In genomic region chr12:69968154-69968553, GRCm38 (mm10) we compare ENCODE assay signal across 16 mouse cellular contexts. TPM values are rescaled to one million over a fixed set of nuclear protein-coding genes. Genes with fewer than 3 reads are reported as not detected.
DNase-seq lines count a peak whose midpoint lies in the region; ATAC-seq lines count a peak whose summit lies in the region.
"Had no signal": no experiment of that assay in that cellular context is flagged by ENCODE, and none has a peak within 500 bp of the region (broad histone marks: within the 10 kb centered on the region; RNA-seq: fewer than 3 reads in every experiment).

No protein-coding gene starts in this region.

- no peak overlapping the region for H3K4me3 ChIP-seq in heart, embryonic 11.5 days (ENCODE audit: low read depth, low read length)
- no peak overlapping the region for H3K4me3 ChIP-seq in lung, embryonic 15.5 days
- H3K4me3 ChIP-seq: heart, adult 2 months; intestine, embryonic 15.5 days; left cerebral cortex, adult 2 months; megakaryocyte, embryonic 14.5 days; neural tube, embryonic 13.5 days had no signal

- no peak overlapping the region for H3K9ac ChIP-seq in heart, embryonic 11.5 days (ENCODE audit: low read depth, low read length)
- H3K9ac ChIP-seq in lung, embryonic 15.5 days: no peak overlapping the region
- H3K9ac ChIP-seq: intestine, embryonic 15.5 days; neural tube, embryonic 13.5 days had no signal

- peaks cover 15% of the 10 kb centered on the region for H3K36me3 ChIP-seq in heart, embryonic 11.5 days (ENCODE audit: control insufficient read depth, insufficient read depth, low read length)
- H3K36me3 ChIP-seq in lung, embryonic 15.5 days: peaks cover 73% of the 10 kb centered on the region

- H3K27ac ChIP-seq in heart, embryonic 11.5 days (ENCODE audit: low read depth, low read length): no peak overlapping the region
- no peak overlapping the region for H3K27ac ChIP-seq in lung, embryonic 15.5 days
- H3K27ac ChIP-seq: heart, adult 2 months; intestine, embryonic 15.5 days; left cerebral cortex, adult 2 months; neural tube, embryonic 13.5 days had no signal

- H3K27me3 ChIP-seq in heart, embryonic 11.5 days (ENCODE audit: control insufficient read depth, insufficient read depth, low read length): no peaks in the 10 kb centered on the region
- H3K27me3 ChIP-seq in lung, embryonic 15.5 days: no peaks in the 10 kb centered on the region
- H3K27me3 ChIP-seq: intestine, embryonic 15.5 days; megakaryocyte, embryonic 14.5 days; neural tube, embryonic 13.5 days had no signal

- DNase-seq in heart, adult 11 months: peak; percentile 93
- DNase-seq in lung, adult 18-20 months: no peak
- DNase-seq in gastrocnemius, adult 8-10 months (ENCODE audit: low spot score in 2 of 2): peak; percentile 28 to 43
- no peak for DNase-seq in kidney, postnatal 36 days
- DNase-seq: kidney, postnatal 14 days; thymus, postnatal 36 days had no signal

- no peak for ATAC-seq in heart, embryonic 11.5 days (replicated peaks; ENCODE audit: insufficient number of reproducible peaks, low FRiP score, low TSS enrichment)
- ATAC-seq in lung, embryonic 15.5 days (ENCODE audit: borderline replicate concordance, extremely low read depth, low FRiP score, low TSS enrichment): peak; percentile 31; the same call in 1 of the 2 replicates
- peak; percentile 61 for ATAC-seq in megakaryocyte progenitor cell, adult 5-6 weeks (replicated peaks; ENCODE audit: poor library complexity)
- ATAC-seq: CD4-positive, CD25-positive, alpha-beta regulatory T cell, adult 4 months; intestine, embryonic 15.5 days had no signal

- H3K9me3 ChIP-seq in heart, embryonic 11.5 days (replicated peaks; ENCODE audit: control insufficient read depth, low read length): no peaks in the 10 kb centered on the region
- H3K9me3 ChIP-seq in lung, embryonic 15.5 days: no peaks in the 10 kb centered on the region
- H3K9me3 ChIP-seq: intestine, embryonic 15.5 days; megakaryocyte, embryonic 14.5 days; neural tube, embryonic 13.5 days had no signal

- 69% methylated on average over 5 of the region's 5 CpGs for WGBS in heart, embryonic 11.5 days (ENCODE audit: insufficient replicate concordance)
- 70% methylated on average over 5 of the region's 5 CpGs for WGBS in lung, embryonic 15.5 days

- no peaks in the 10 kb centered on the region for H3K4me1 ChIP-seq in heart, embryonic 11.5 days (ENCODE audit: control insufficient read depth, insufficient read depth, low read length)
- no peaks in the 10 kb centered on the region for H3K4me1 ChIP-seq in lung, embryonic 15.5 days
- H3K4me1 ChIP-seq: intestine, embryonic 15.5 days; neural tube, embryonic 13.5 days had no signal

- no peak overlapping the region for H3K4me2 ChIP-seq in heart, embryonic 11.5 days
- H3K4me2 ChIP-seq in lung, embryonic 15.5 days: no peak overlapping the region
- H3K4me2 ChIP-seq: intestine, embryonic 15.5 days; liver, embryonic 11.5 days; neural tube, embryonic 13.5 days had no signal

RNA-seq across cellular contexts. Expression of gene Sav1, which starts 18.6 kb away (rescaled TPM):
- polyA plus RNA-seq in heart, embryonic 11.5 days (2014; fragmentation: Nextera tagmentation; extraction: Ambion mirVana): 6.4 and 7.4 TPM in 2 replicates
- polyA plus RNA-seq in lung, embryonic 15.5 days (2015; fragmentation: Nextera tagmentation; extraction: Ambion mirVana): 8.9 and 9.0 TPM in 2 replicates
- total RNA-seq in gastrocnemius, adult 8-10 months (2022): 10 to 100 TPM; 43.8 to 52.1 (median 46.0) TPM
- 93.9 and 96.8 TPM in 2 replicates for total RNA-seq in megakaryocyte progenitor cell, adult 5-6 weeks (2015)
- 35.5 and 42.6 TPM in 2 replicates for total RNA-seq in megakaryocyte progenitor cell, adult 5-6 weeks (2017)

Comparison
In these comparisons a context has a peak if more than half of its experiments do, and no peak if none do; other contexts are left out.
1. DNase-seq: peak in heart, adult 11 months (single experiment) and gastrocnemius, adult 8-10 months (2 of 2); none in lung, adult 18-20 months (0 of 2) and kidney, postnatal 36 days (0 of 2).